8 mouse cellular contexts compared by ENCODE assay signal in the genomic region with DNA sequence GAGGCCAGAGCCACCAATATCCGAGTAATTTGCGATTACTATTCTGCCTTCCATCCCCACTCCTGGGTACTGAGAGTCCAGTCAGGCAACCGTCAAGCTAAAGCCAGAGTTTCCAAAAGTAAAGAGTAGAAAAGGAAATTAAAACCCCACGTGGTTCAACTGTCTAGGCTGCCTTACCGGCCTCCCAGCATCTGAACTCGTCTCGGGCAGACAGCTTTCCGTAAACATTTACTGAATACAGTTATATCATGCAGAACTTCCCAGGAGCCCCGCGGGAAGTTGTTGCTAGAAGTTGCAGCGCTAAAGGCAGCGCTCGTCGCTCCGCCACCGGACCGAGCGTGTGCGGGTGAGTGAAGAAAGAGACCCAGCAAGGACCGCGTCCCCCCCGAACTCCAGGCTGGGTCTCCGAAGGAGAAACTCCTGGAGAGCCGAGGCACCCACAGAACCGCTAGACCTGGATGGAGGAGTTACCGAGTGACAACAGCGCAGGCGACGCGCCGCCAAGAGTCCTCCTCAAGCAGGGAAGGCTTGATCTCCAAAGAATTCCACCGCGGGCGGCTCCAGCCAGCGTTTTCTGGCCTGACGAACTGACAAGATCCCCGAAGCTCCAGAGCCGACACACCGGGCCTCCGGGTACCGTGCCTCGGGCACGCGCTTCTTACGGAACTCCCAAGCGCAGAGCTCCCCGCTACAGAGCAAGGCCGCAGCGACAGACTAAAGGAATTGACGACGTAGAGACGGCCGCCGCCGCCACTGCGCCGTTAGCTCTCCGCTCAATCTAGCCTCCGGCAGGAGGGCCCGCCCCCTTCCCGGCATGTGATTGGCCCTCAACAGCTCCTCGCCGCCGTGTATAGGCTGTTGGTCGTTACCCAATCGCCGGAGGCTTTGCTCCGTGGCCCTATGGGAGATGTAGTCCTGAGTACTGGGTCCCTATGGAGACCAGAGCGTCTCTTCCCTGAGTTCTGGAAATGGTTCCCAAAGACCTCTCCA. TPM values are rescaled to one million over a fixed set of nuclear protein-coding genes. Genes with fewer than 3 reads are reported as not detected.
DNase-seq lines count a peak whose midpoint lies in the region; ATAC-seq lines count a peak whose summit lies in the region.

A gene (minus strand): TSS at position 723 of the 990 bp plus-strand sequence.

- ATAC-seq in megakaryocyte progenitor cell, adult 5-6 weeks (replicated peaks; ENCODE audit: poor library complexity) = peak; percentile 90

- peak; percentile 94 for DNase-seq in adipocyte (ENCODE audit: low spot score)
- peak; percentile 97 for DNase-seq in embryo, embryonic 10 days (ENCODE audit: low spot score)
- DNase-seq in gastrocnemius, postnatal 10 days = peak; percentile 91
- DNase-seq in induced T-regulatory cell, adult 2 months (ENCODE audit: low read depth) = peak; percentile 93
- peak; percentile 88 to 95 for DNase-seq in left cerebral cortex, adult 9 months (ENCODE audit: low spot score in 2 of 2)
- peak; percentile 96 for DNase-seq in right cerebral cortex, postnatal 14 days
- peak; percentile 83 to 94 for DNase-seq in urinary bladder, postnatal 36 days (ENCODE audit: low spot score in 2 of 2)

RNA-seq across cellular contexts. Expression of the gene that starts here (rescaled TPM):
- 10 to 100 TPM; 21.9 to 24.0 TPM for total RNA-seq in gastrocnemius, postnatal 10 days (2021)
- total RNA-seq in megakaryocyte progenitor cell, adult 5-6 weeks (2015) = 23.8 and 24.4 TPM in 2 replicates
- 36.5 and 42.5 TPM in 2 replicates for total RNA-seq in megakaryocyte progenitor cell, adult 5-6 weeks (2017)

Comparison
In these comparisons a context has a peak if more than half of its experiments do, and no peak if none do; other contexts are left out.
1. Peak in every context shown above with its lines: DNase-seq and ATAC-seq.